Mouse (Mus musculus) liver, adult 10 weeks (tissue): Measurements from ENCODE around the gene Lpxn. TPM values are rescaled to one million over a fixed set of nuclear protein-coding genes. Genes with fewer than 3 reads are reported as not detected.

Experiments used
- polyA plus RNA-seq: library from polyadenylated mRNA; stranded (reverse); fragments of 350-450 nt; fragmentation: Illumina TruSeq; extraction: RNeasy Lipid Tissue Mini Kit (QIAGEN cat#74804); gene quantifications from one replicate; pipeline ENCODE4 v1.2.3, GENCODE M21; 2014; ENCODE audit warnings: low read depth, low replicate concordance

Gene Lpxn
- 1.9 TPM for polyA plus RNA-seq

GRCm38 (mm10) chr19:12795511-12796327 lies at the start of gene Lpxn, which contains the start of gene Zfp91:
Gene Lpxn (plus strand): TSS chr19:12796193.
Gene Zfp91 (minus strand): TSS chr19:12796126.

GRCm38 (mm10) chr19:12765308-12765707 lies 30.7 kb upstream of the Lpxn start, which contains the start of gene Cntf:
Gene Cntf (minus strand): TSS chr19:12765632.

GRCm38 (mm10) chr19:12846382-12846781 lies 50.4 kb downstream of the Lpxn start, which contains the start of gene Gm5244:
Gene Gm5244 (plus strand): TSS chr19:12846682.

GRCm38 (mm10) chr19:12856983-12857382 lies 61.0 kb downstream of the Lpxn start, which contains the start of gene Olfr1444:
Gene Olfr1444 (plus strand): TSS chr19:12857283.

Other genes with a start within 250 kb of the Lpxn start
- 491 TPM for gene Gm4952, start 196.2 kb upstream of the Lpxn start, polyA plus RNA-seq
- gene Glyat, start 162.9 kb upstream of the Lpxn start, polyA plus RNA-seq: 1,308 TPM
- gene Olfr1442, start 125.8 kb upstream of the Lpxn start, polyA plus RNA-seq: 0.53 TPM
- gene Olfr1443, start 118.1 kb upstream of the Lpxn start, polyA plus RNA-seq: not detected
- gene Keg1, start 100.4 kb upstream of the Lpxn start, polyA plus RNA-seq: 240 TPM
- gene Cntf, start 30.6 kb upstream of the Lpxn start, polyA plus RNA-seq: 1.2 TPM
- gene Zfp91, start 67 bp upstream of the Lpxn start, polyA plus RNA-seq: 88.8 TPM
- gene Gm5244, start 50.5 kb downstream of the Lpxn start, polyA plus RNA-seq: not detected
- not detected for gene Olfr1444, start 61.1 kb downstream of the Lpxn start, polyA plus RNA-seq
- not detected for gene Olfr1445, start 87.7 kb downstream of the Lpxn start, polyA plus RNA-seq
- gene Olfr1446, start 97.3 kb downstream of the Lpxn start, polyA plus RNA-seq: not detected
- gene Olfr1447, start 107.5 kb downstream of the Lpxn start, polyA plus RNA-seq: not detected
- gene Olfr1448, start 128.2 kb downstream of the Lpxn start, polyA plus RNA-seq: not detected
- gene Olfr1449, start 134.6 kb downstream of the Lpxn start, polyA plus RNA-seq: not detected
- gene Olfr1450, start 154.1 kb downstream of the Lpxn start, polyA plus RNA-seq: not detected
- gene Olfr1451, start 198.8 kb downstream of the Lpxn start, polyA plus RNA-seq: not detected
- gene Olfr1453, start 232.1 kb downstream of the Lpxn start, polyA plus RNA-seq: not detected